Mouse (Mus musculus) embryonic facial prominence, embryonic 15.5 days (tissue): ENCODE measurements at regions not wholly inside any gene's neighbourhood (a gene's known extent, or its start where the extent isn't known, plus 50 kb on each side); places are given as distances from the start of the nearest gene placed in this dataset.
A peak's percentile ranks its signal among the peaks of the same experiment; 100 is the strongest.
"Not testable (repeated sequence)": the region's sequence is repeated elsewhere in the genome, so short reads cannot be mapped to it uniquely, and the experiment has no call there.

Experiments
- ATAC-seq: fragments of 200-750 bp; cut with Nextera tagmentation; 2 replicates; pipeline ENCODE4 v1.8.0; 2017; ENCODE audit warnings: low read depth, moderate TSS enrichment; ENCODE audit not compliant: insufficient number of reproducible peaks, low FRiP score, low TSS enrichment
- H3K27ac ChIP-seq: fragments of 300-500 bp; sonication (generic); replicated peaks from 2 replicates; pipeline ENCODE4 v1.5.1; 2015; ENCODE audit warnings: mild to moderate bottlenecking, inconsistent platforms
- H3K27me3 ChIP-seq: fragments of 300-500 bp; sonication (generic); 2 replicates; pipeline ENCODE4 v1.6.1; 2015; ENCODE audit warnings: inconsistent platforms
- H3K36me3 ChIP-seq: fragments of 300-500 bp; sonication (generic); 2 replicates; pipeline ENCODE4 v1.6.1; 2015; ENCODE audit warnings: mild to moderate bottlenecking, inconsistent platforms
- H3K4me1 ChIP-seq: fragments of 300-500 bp; sonication (generic); 2 replicates; pipeline ENCODE4 v1.6.1; 2015; ENCODE audit warnings: inconsistent platforms
- H3K4me2 ChIP-seq: fragments of 300-500 bp; sonication (generic); replicated peaks from 2 replicates; pipeline ENCODE4 v1.6.1; 2015; ENCODE audit warnings: mild to moderate bottlenecking, inconsistent platforms
- H3K4me3 ChIP-seq: fragments of 300-500 bp; sonication (generic); replicated peaks from 2 replicates; pipeline ENCODE4 v1.5.1; 2015; ENCODE audit warnings: mild to moderate bottlenecking, inconsistent platforms
- H3K9ac ChIP-seq: fragments of 300-500 bp; sonication (generic); 2 replicates; pipeline ENCODE4 v1.6.1; 2015; ENCODE audit warnings: inconsistent platforms
- H3K9me3 ChIP-seq: fragments of 300-500 bp; sonication (generic); replicated peaks from 2 replicates; pipeline ENCODE4 v1.6.1; 2016; ENCODE audit warnings: inconsistent platforms
- WGBS: fragments of 180-500 bp; shearing (Covaris S2); methylation state at CpG from one replicate; pipeline ENCODE4 v1.1.7; 2015; 5-methylcytosine and 5-hydroxymethylcytosine counted together

DNA sequence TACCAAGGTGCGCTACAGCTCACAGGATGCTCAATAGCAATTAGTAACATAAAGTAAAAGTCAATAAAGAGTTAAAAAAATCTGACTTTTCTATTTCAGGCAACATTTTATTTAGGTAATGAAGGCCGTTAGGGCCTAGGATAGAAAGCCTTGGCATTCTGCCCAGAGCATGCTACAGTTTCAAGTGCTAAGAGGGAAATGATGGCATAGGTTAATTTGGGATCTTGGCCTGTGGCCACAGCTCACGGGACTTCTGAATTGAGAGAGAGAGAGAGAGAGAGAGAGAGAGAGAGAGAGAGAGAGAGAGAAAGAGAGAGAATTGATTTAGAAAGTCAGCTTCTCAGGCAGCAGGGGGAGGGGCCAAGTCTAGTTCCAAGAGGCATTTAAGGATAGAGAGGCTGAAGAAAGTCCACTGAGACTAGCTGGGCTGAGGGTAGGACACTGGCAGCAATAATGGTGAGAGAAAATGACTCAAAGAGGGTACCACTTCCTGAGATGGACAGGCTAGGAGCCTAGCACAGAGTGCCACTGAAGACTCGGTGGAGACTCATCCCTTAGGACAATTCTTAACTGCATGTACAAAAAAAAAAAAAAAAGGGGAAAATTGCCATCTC lies 52.6 kb upstream of the Klf14 start:
- no peaks in the 10 kb centered on the region for H3K27me3 ChIP-seq
- peaks cover 18% of the 10 kb centered on the region for H3K4me1 ChIP-seq
- H3K36me3 ChIP-seq, result no peaks in the 10 kb centered on the region
- 29% methylated on average over 4 of the region's 4 CpGs for WGBS
- no peak overlapping the region for H3K4me3 ChIP-seq
- peak overlapping the region; percentile 28; the same call in 1 of the 2 replicates for H3K27ac ChIP-seq
- no peak overlapping the region for H3K4me2 ChIP-seq
- no peaks in the 10 kb centered on the region for H3K9me3 ChIP-seq
- H3K9ac ChIP-seq, result no peak overlapping the region
- ATAC-seq, result peak; percentile 60; the same call in 1 of the 2 replicates

GRCm38 (mm10) chr6:31016566-31016965 lies 57.7 kb upstream of the Klf14 start:
- peaks cover 7% of the 10 kb centered on the region for H3K4me1 ChIP-seq
- no peaks in the 10 kb centered on the region for H3K27me3 ChIP-seq
- ATAC-seq, result no peak
- no peak overlapping the region for H3K27ac ChIP-seq
- no peak overlapping the region for H3K9ac ChIP-seq
- no peaks in the 10 kb centered on the region for H3K36me3 ChIP-seq
- H3K4me3 ChIP-seq, result no peak overlapping the region
- H3K9me3 ChIP-seq, result no peaks in the 10 kb centered on the region
- 62% methylated on average over 7 of the region's 7 CpGs for WGBS
- H3K4me2 ChIP-seq, result no peak overlapping the region

DNA sequence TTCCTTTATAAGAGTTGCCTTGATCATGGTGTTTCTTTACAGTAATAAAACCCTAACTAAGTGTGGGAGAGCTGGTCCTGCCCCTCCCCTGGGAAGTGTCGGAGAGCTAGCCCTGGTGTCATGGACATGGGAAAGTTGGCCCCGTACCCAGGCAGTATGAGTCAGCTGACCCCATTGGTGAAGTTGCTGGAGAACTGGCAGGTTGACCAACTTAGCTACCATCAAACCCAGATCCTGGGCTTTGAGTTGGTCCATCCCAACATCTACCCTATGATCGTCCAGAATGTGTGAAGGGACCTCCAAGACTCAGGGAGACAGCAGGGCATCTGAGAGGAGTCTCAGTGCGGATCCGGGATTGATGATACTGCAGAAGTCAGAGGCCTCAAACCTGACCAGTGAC lies 62.9 kb upstream of the Klf14 start:
- Histone ChIP-seq H3K9me3 (no peaks in the 10 kb centered on the region), H3K27ac (no peak overlapping the region), H3K4me2 (no peak overlapping the region), H3K27me3 (no peaks in the 10 kb centered on the region), H3K4me1 (no peaks in the 10 kb centered on the region), H3K4me3 (no peak overlapping the region), H3K9ac (no peak overlapping the region), H3K36me3 (no peaks in the 10 kb centered on the region)
- no peak for ATAC-seq
- 89% methylated on average over 5 of the region's 5 CpGs for WGBS

DNA sequence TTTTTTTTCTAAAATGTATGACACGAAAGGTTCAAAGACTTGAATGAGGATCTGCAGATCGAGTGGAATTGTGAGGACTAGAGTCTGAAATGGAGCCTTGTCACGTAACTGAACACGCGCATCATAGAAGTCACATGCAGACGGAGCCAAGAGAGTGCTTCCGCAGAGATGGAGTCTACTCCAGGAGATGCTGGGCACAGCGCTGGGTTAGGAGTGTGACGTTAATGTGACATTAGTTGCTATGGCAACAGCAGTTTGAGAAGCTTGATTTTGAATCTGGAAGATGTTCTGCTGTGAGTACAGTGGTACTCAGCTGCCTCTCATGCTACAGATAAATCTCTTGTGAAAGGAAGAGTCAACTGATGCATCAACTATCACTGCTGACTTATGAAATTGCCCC lies 70.9 kb upstream of the Klf14 start:
- Histone ChIP-seq H3K27ac (no peak overlapping the region), H3K4me3 (no peak overlapping the region), H3K9ac (no peak overlapping the region), H3K4me2 (no peak overlapping the region), H3K27me3 (no peaks in the 10 kb centered on the region), H3K9me3 (no peaks in the 10 kb centered on the region), H3K36me3 (no peaks in the 10 kb centered on the region), H3K4me1 (peaks cover 4% of the 10 kb centered on the region; the same call in 1 of the 2 replicates)
- 79% methylated on average over 9 of the region's 9 CpGs for WGBS
- no peak for ATAC-seq

- 68% methylated on average over 7 of the region's 7 CpGs for WGBS
- Histone ChIP-seq H3K27me3 (no peaks in the 10 kb centered on the region), H3K9me3 (no peaks in the 10 kb centered on the region), H3K4me3 (no peak overlapping the region), H3K9ac (no peak overlapping the region), H3K4me2 (no peak overlapping the region), H3K27ac (no peak overlapping the region), H3K4me1 (peaks cover 4% of the 10 kb centered on the region; the same call in 1 of the 2 replicates), H3K36me3 (no peaks in the 10 kb centered on the region)
- ATAC-seq, result no peak
These were observed 72.1 kb upstream of the Klf14 start for GRCm38 (mm10) chr6:31031022-31031421.

- H3K27ac ChIP-seq, result no peak overlapping the region
- H3K9me3 ChIP-seq, result no peaks in the 10 kb centered on the region
- H3K4me2 ChIP-seq, result no peak overlapping the region
- 88% methylated on average over 4 of the region's 4 CpGs for WGBS
- peaks cover 4% of the 10 kb centered on the region; the same call in 1 of the 2 replicates for H3K4me1 ChIP-seq
- ATAC-seq, result no peak
- H3K27me3 ChIP-seq, result no peaks in the 10 kb centered on the region
- no peak overlapping the region for H3K4me3 ChIP-seq
- no peak overlapping the region for H3K9ac ChIP-seq
- no peaks in the 10 kb centered on the region for H3K36me3 ChIP-seq
These were observed 73.3 kb upstream of the Klf14 start for GRCm38 (mm10) chr6:31032147-31032546.

DNA sequence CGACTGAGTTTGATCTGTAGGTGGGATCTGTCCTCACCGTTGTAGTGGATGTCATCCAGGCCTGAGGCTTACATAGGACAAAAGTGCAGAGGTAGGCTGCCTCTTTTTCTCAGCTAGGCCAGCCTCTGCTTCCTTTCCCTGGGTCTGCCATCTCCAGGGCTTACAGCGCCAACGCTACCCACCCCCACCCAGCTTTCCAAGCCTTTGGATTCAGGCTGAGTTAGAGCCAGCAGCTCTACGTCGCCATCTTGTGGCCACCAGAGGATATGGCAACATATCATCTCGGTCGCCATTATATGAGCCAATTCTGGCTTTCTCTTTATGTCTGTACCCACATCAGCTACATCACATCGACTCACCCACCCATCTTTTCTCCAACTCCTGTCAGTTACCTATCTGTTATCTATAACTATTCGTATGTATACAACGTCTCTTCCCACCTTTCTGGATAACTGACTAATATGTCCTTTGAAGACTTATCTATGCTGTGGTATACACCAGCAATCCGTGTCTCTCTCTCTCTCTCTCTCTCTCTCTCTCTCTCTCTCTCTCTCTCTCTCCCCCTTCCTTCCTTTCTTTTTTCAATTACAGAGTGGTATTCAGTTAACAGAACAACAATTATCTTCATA lies 74.2 kb upstream of the Klf14 start:
- no peaks in the 10 kb centered on the region for H3K9me3 ChIP-seq
- no peak overlapping the region for H3K9ac ChIP-seq
- WGBS, result 9% methylated on average over 12 of the region's 12 CpGs
- ATAC-seq, result peak; percentile 69; the same call in 1 of the 2 replicates
- H3K4me3 ChIP-seq, result peak overlapping the region; percentile 10; the same call in 1 of the 2 replicates
- no peaks in the 10 kb centered on the region for H3K27me3 ChIP-seq
- no peaks in the 10 kb centered on the region for H3K36me3 ChIP-seq
- 0 out of 2 replicates have a peak overlapping the region, but pooled peaks have one; percentile 48 for H3K27ac ChIP-seq
- peak overlapping the region; percentile 24; the same call in 1 of the 2 replicates for H3K4me2 ChIP-seq
- peaks cover 11% of the 10 kb centered on the region; the same call in 1 of the 2 replicates for H3K4me1 ChIP-seq

DNA sequence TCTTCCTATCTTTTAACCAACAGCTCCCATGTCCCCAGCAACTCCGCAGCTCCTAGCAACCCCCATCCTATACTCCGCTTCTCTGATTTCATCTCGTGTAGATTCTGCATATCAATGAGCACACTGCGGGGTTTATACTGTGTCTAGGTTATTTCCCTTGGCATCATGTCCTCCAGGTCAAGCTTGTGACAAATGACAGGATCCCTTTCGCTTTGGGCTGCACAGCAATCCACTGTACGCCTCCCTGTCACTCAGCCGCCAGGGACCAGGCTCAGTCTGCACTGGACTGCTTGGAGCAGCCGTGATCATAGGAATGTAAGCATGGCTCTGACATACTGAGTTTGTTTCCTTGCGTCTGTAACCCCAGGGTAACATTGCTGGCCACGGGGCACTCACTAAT lies 75.9 kb upstream of the Klf14 start:
- Histone ChIP-seq H3K4me3 (no peak overlapping the region), H3K4me2 (no peak overlapping the region), H3K9me3 (no peaks in the 10 kb centered on the region), H3K36me3 (no peaks in the 10 kb centered on the region), H3K27me3 (no peaks in the 10 kb centered on the region), H3K27ac (no peak overlapping the region), H3K9ac (no peak overlapping the region), H3K4me1 (peaks cover 12% of the 10 kb centered on the region; the same call in 1 of the 2 replicates)
- WGBS, result 44% methylated on average over 10 of the region's 10 CpGs
- no peak for ATAC-seq

DNA sequence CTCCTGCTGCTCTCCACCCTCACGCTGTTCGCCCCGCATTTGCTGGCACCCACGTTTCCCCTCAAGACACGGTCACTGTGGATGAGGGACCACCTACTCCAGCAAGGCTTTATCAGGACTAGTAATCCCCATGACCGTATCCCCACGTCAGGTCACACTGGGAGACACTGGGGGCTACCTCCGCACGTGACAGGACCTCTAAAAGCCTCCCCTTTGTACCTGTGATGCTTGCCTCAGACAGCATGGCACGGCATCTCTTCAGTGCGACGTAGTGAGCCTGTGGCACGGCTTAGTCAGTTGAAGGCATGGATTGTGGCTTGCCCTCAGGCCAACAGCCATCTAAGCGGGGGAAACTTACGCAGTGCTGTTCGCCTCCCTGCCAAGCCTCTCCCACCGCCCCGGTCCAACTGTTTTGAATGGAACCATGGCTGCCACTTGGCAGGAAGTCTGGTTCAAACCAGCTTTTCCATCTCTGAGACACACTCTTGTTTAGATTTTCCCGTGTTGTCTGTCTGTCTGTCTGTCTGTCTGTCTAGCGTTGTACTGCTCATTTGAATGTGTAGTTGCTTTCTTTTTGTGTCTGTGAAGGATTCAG lies 79.0 kb upstream of the Klf14 start:
- WGBS, result 57% methylated on average over 20 of the region's 20 CpGs
- Histone ChIP-seq H3K27ac (peak overlapping the region; percentile 22; the same call in 1 of the 2 replicates), H3K4me2 (peak overlapping the region; percentile 28), H3K4me3 (peak overlapping the region; percentile 16), H3K36me3 (no peaks in the 10 kb centered on the region), H3K9ac (no peak overlapping the region), H3K9me3 (no peaks in the 10 kb centered on the region), H3K4me1 (peaks cover 9% of the 10 kb centered on the region; the same call in 1 of the 2 replicates), H3K27me3 (no peaks in the 10 kb centered on the region)
- peak; percentile 22; the same call in 1 of the 2 replicates for ATAC-seq

GRCm38 (mm10) chr6:31038445-31038844 lies 79.6 kb upstream of the Klf14 start:
- not testable (repeated sequence) for ATAC-seq, H3K27me3 ChIP-seq, H3K4me1 ChIP-seq, H3K9ac ChIP-seq, H3K9me3 ChIP-seq, H3K36me3 ChIP-seq, H3K27ac ChIP-seq, H3K4me3 ChIP-seq
- peak overlapping the region; percentile 28 for H3K4me2 ChIP-seq
- WGBS, result 3% methylated on average over 2 of the region's 2 CpGs

GRCm38 (mm10) chr6:31039485-31039884 lies 80.6 kb upstream of the Klf14 start:
- 73% methylated on average over 6 of the region's 6 CpGs for WGBS
- no peaks in the 10 kb centered on the region for H3K27me3 ChIP-seq
- H3K4me3 ChIP-seq, result no peak overlapping the region
- no peak overlapping the region for H3K4me2 ChIP-seq
- ATAC-seq, result no peak
- H3K9me3 ChIP-seq, result no peaks in the 10 kb centered on the region
- H3K4me1 ChIP-seq, result peaks cover 8% of the 10 kb centered on the region; the same call in 1 of the 2 replicates
- H3K9ac ChIP-seq, result no peak overlapping the region
- no peak overlapping the region for H3K27ac ChIP-seq
- H3K36me3 ChIP-seq, result no peaks in the 10 kb centered on the region
